Mouse (Mus musculus): Measurements from ENCODE around the gene Marc1. TPM values are rescaled to one million over a fixed set of nuclear protein-coding genes. Genes with fewer than 3 reads are reported as not detected.
A peak's percentile ranks its signal among the peaks of the same experiment; 100 is the strongest.

Gene Marc1
- total RNA-seq (2021), result 1.5 and 30.7 TPM in 2 replicates
- long read RNA-seq, experiment 1, partial matches to known transcripts, result 0 of 1 reads
- long read RNA-seq, experiment 1, other reads (novel, unspliced or antisense), result 0 of 1 reads
- long read RNA-seq, experiment 2, transcript Marc1-201 (7 exons, 2,039 nt), result major isoform, 31 of 36 reads
- long read RNA-seq, experiment 2, partial matches to known transcripts, result 3 of 36 reads
- long read RNA-seq, experiment 2, other reads (novel, unspliced or antisense), result 2 of 36 reads

GRCm38 (mm10) chr1:184810780-184811575 is at the start of gene Marc1:
TSS of gene Marc1 (minus strand) at chr1:184811313.
- peak; percentile 44 for DNase-seq

GRCm38 (mm10) chr1:184860276-184860675 is 49.2 kb upstream of the Marc1 start:
- peak; percentile 46 for DNase-seq

GRCm38 (mm10) chr1:184858253-184858652 is 47.1 kb upstream of the Marc1 start:
- DNase-seq, result no peak

DNA sequence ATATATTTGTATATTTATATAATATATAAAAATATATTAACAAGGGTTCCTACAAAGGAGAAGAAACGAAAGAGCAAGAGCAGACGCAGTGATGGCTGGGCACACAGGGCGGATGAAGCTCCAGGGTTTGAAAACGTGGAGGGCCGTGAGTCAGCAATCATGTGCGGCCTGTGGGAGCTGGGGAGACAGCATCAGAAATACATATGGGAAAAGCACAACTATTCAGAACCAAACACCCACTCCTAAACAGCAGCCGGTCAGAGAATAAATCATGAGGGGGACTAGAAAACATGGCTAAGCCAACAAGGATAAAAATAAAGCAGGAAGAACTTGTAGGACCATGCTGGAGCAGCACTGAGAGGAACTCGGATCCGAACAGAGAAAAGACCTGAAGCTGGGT is 46.1 kb upstream of the Marc1 start:
- DNase-seq, result no peak

GRCm38 (mm10) chr1:184853922-184854321 is 42.8 kb upstream of the Marc1 start:
- no peak for DNase-seq

DNA sequence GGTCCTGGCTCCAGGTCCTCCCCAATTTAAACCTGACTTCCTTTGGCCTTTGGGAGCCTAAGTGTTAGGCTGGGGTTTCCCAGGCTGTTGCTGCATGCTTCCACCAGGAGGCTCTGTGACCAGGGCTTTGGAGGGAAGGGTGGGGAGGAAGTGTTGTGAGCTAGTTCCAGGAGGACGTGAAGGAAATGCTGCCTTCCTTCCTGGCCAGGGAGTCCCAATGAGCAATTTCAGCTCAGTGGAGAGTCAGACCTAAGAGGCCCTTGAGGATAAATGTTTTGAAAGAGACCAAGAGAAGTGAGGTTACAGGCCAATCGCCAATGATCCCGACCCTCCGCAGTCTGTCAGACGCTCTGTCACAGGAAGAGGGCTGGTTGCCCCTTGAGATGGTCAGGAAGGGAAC is 42.2 kb upstream of the Marc1 start:
- DNase-seq, result peak; percentile 90

DNA sequence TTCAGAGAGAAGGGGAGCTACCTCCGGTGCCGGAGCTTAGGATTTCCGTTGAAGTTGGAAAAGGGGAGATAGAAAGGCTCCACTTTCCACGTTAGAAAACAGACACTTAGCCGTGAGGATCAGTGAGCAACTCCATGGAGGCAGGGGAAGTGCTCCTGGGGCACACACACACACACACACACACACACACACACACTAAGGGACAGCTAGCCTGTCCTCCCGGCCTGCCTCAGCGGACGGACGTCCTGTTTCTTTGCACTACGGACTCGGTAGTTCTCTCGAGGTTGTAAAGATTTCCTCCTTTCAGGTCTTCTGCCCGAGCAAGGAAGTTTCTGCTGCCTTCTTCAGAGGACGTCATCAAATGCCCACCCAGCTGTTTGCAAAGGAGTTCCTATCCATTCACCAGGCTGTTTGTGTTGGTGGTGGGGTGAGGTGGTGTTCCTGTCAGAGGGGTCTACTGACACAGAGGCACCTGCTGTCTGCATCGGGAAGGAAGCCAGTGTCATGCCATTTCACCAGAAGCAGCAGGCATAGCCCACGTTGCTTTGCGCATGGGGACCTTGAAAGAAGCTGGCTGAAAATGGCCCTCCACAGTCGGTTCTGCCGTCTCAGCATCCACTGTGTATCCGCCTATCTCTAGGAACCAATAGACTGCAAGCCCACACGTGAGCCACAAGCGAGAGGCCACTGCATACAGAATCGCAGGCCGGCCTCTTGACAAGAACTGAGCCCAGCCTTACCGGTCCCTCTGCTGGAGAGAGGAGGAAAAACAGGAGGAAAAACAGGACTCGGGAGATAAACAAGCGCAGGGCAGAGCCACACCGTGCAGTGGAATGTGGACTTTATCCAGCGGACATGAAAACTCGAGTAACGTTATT is 40.9 kb upstream of the Marc1 start:
- DNase-seq, result peak; percentile 89

DNA sequence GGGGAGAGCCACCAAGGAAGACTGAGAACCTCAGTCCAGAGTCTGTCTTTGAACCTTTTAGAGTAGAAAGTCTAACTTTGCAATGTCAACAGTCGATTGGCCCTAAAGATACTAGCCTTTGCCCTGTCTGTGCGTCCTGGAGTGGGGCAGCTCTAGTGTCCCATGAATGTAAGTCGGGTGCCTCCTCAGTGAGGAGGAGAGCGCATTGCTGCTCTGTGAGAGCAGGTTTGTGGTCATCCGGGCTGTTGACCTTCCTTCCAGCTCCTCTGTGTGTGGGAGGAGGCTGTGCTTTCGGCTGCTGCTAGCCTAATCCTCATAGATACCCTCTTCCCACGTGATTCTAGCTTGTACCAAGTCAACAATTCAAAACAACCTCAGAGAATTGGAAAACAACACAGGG is 40.1 kb upstream of the Marc1 start:
- DNase-seq, result peak; percentile 43

DNA sequence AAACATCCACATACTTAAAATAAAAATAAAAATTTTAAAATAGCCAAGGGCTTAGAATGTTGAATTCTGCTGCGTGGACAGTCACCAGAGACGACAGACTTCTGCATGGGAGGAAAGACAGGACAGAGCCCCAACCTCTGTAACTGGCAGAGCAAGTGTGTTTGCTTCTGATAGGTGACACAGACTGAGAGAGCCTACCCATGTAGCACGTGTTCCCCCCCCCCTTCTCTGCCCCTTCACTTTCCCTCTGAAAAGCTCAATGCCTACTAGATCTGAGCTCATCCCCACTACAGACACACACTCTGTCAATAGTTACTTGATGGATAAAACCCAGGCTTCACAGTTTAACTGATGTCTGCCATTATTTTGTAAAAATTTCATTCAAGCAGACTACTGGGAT is 35.9 kb upstream of the Marc1 start:
- DNase-seq, result no peak

GRCm38 (mm10) chr1:184846092-184846750 is 35.1 kb upstream of the Marc1 start, which contains the start of gene Marc2:
TSS of gene Marc2 (minus strand) at chr1:184846451.
- no peak for DNase-seq

DNA sequence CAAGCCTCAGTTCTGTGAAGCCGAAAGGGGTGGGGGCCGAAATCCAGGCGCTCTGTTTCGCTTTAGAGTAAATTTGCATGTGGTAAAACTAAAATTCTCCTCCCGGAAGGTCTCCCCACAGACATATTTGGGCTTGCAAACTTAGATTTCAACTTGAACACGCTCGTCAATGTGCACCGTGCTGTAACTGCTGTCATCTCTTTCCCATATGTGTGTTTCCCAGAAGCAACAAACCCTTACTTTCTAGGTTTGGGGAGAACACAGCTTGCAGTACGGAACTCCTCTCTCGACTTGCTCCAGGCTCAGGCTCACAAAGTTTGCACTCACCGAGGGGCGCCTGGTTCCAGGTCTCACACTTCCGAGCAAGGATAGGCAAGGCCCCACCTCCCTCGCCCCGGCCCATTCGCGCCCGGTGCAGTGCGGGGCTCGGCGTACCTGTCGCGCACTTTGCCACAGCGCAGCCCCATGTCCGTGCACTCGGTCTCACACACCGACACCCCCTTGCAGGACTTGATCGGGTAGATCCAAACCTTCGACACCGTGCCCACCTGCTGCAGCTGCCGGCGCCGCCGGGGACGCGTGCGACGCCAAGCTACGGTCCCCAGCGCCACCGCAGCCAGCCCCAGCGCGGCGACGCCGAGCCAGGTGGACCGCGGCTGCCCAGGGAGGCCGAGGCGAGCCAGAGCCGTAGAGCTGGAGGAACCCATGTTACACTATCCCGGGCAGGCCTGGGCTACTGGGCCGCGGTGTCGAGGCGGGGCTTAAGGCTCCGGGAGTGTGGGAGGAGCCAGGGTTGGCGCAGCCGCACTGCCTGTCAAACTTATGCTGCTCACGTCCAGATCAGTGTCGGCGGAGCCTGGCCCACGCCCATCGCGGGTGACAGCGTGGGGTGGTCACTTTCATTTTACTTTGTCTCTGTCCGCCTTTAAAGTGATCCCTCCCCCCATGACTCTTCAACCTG is 34.3 kb upstream of the Marc1 start:
- peak; percentile 96 for DNase-seq

- peak; percentile 74 for DNase-seq
These were observed 33.4 kb upstream of the Marc1 start for GRCm38 (mm10) chr1:184844326-184845066.

DNA sequence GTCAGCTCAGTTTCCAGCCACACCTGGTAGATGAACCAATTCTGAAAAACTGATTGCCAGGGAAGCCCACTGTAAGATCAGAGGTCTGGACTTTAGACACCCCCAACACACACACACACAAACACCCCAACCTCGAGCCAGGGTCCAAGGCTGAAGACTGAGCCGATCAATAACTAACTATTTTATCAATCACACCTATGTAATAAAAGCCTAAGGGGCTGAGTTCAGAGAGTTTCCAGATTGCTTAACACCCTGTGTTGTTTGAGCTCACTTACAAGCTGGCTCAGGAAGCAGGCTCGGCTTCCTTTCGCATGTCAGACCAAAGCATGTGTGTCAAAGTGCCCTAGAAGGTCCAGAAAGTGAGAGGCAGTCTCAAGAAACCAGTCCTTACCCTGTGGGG is 26.5 kb upstream of the Marc1 start:
- DNase-seq, result no peak

GRCm38 (mm10) chr1:184836350-184836749 is 25.2 kb upstream of the Marc1 start:
- no peak for DNase-seq

- no peak for DNase-seq
These were observed 22.4 kb upstream of the Marc1 start for GRCm38 (mm10) chr1:184833499-184833898.

GRCm38 (mm10) chr1:184832211-184832610 is 21.1 kb upstream of the Marc1 start:
- peak; percentile 53 for DNase-seq

- DNase-seq, result peak; percentile 55
These were observed 18.8 kb upstream of the Marc1 start for GRCm38 (mm10) chr1:184829897-184830296.

- peak; percentile 48 for DNase-seq
These were observed 16.1 kb upstream of the Marc1 start for GRCm38 (mm10) chr1:184827175-184827701.

DNA sequence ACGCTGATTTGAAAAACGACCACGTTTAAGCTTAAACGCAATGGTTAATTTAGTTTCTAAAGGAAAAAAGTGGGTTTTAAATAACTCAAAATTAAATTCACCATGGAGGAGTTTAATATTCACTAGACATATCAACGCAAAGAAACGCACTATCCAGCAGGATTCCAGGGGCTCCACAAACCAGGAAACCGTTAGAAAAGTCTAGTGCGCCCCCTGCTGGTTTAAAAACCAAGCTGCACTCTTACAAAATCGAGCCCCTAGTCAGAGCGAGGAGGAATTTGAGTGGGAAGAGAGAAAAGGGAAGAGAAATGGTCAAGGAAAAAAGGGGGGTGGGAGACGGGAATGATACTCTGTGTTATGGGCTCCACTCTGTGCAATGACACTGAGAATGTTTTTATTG is 14.0 kb upstream of the Marc1 start:
- DNase-seq, result peak; percentile 65

GRCm38 (mm10) chr1:184824439-184824851 is 13.3 kb upstream of the Marc1 start:
- DNase-seq, result peak; percentile 98

Measured in adrenal gland, postnatal 14 days (tissue).